Mouse (Mus musculus) thymus, adult 2 months (tissue): Measurements from ENCODE around the gene Sh3pxd2a.

Experiments used
- CTCF ChIP-seq: fragments of 200-500 bp; IDR thresholded peaks from 2 replicates; pipeline ENCODE4 v1.5.1; 2012; ENCODE audit warnings: mild to moderate bottlenecking, control low read depth, low read length, moderate library complexity, borderline replicate concordance; ENCODE audit not compliant: control insufficient read depth, poor library complexity, insufficient read depth; ENCODE audit errors: extremely low read depth
- POLR2A ChIP-seq: fragments of 200-500 bp; IDR thresholded peaks from 2 replicates; pipeline ENCODE4 v1.6.1; 2012; ENCODE audit warnings: mild to moderate bottlenecking, low read length, control low read depth, moderate library complexity; ENCODE audit not compliant: control insufficient read depth, poor library complexity, insufficient read depth; ENCODE audit errors: extremely low read depth

- TF ChIP-seq CTCF: no peak
- no peak for TF ChIP-seq POLR2A
These were observed 117.1 kb downstream of the Sh3pxd2a start for GRCm38 (mm10) chr19:47347021-47347643.
